Mouse (Mus musculus) olfactory bulb, adult 2 months (tissue): ENCODE results near the gene Phpt1.

Source experiments
- CTCF ChIP-seq: fragments of 200-500 bp; IDR thresholded peaks from 2 replicates; pipeline ENCODE4 v1.5.1; 2012; ENCODE audit warnings: low read depth, mild to moderate bottlenecking, low read length, moderate library complexity; ENCODE audit not compliant: insufficient read depth
- POLR2A ChIP-seq: fragments of 200-500 bp; IDR thresholded peaks from 2 replicates; pipeline ENCODE4 v1.6.1; 2012; ENCODE audit warnings: mild to moderate bottlenecking, low read depth, low read length, moderate library complexity; ENCODE audit not compliant: insufficient read depth

DNA sequence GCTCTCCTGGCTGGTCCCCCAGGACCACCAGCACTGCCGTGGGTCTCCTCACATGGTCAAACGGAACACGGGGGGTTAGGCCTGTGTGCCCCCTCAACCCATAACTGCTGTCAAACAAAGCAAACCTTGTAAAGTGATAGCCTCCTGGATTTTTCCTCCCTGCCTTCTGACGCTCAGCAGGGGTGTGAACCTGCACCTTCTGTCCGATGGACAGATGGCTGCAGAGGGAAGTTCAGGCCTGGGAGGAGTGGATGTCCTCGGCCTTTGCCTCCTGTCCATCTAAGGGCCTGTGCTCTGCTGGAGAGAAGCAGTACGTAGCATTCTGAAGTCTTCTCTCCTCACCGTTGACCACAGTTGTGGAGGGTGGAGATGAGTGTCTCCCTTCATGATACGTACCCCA lies 13.1 kb downstream of the Phpt1 start:
- TF ChIP-seq CTCF: no peak
- no peak for TF ChIP-seq POLR2A
